In genomic region chr5:134341321-134341720, GRCm38 (mm10) we compare ENCODE assay signal across 8 mouse cellular contexts. TPM values are rescaled to one million over a fixed set of nuclear protein-coding genes. Genes with fewer than 3 reads are reported as not detected.
DNase-seq lines count a peak whose midpoint lies in the region; ATAC-seq and TF ChIP-seq lines count a peak whose summit lies in the region.

No protein-coding gene starts in this region.

- H3ac ChIP-seq in C2C12 (ENCODE audit: control insufficient read depth, insufficient read length, low read depth): no peak overlapping the region

- no peaks in the 10 kb centered on the region for H3K27me3 ChIP-seq in kidney, embryonic 16.5 days (ENCODE audit: insufficient read depth, low read length)
- H3K27me3 ChIP-seq in C2C12 (ENCODE audit: control insufficient read depth, insufficient read depth, insufficient read length) (no peaks in the 10 kb centered on the region), ES-Bruce4 (ENCODE audit: control insufficient read depth, insufficient read depth, low read length, poor library complexity, severe bottlenecking) (no peaks in the 10 kb centered on the region)
- no peaks in the 10 kb centered on the region for H3K27me3 ChIP-seq in intestine, postnatal 0 days (replicated peaks; ENCODE audit: control insufficient read depth, insufficient read depth, low read length)

- no peaks in the 10 kb centered on the region for H3K9me3 ChIP-seq in kidney, embryonic 16.5 days (ENCODE audit: low read length)
- no peaks in the 10 kb centered on the region for H3K9me3 ChIP-seq in ES-Bruce4 (replicated peaks; ENCODE audit: control insufficient read depth, insufficient read depth, low read length, poor library complexity, severe bottlenecking)
- H3K9me3 ChIP-seq in intestine, postnatal 0 days (ENCODE audit: control insufficient read depth): no peaks in the 10 kb centered on the region

- no peak overlapping the region for H3K4me2 ChIP-seq in kidney, embryonic 16.5 days (replicated peaks; ENCODE audit: low read depth, low read length)
- no peak overlapping the region for H3K4me2 ChIP-seq in intestine, postnatal 0 days (replicated peaks; ENCODE audit: low read depth)

- DNase-seq in kidney, adult 9 months: peak; percentile 39
- no peak for DNase-seq in gastrocnemius, postnatal 4 days (ENCODE audit: low spot score in 2 of 2)
- DNase-seq in neural tube, embryonic 10.5 days (ENCODE audit: extremely low spot score, low spot score): no peak

- no peaks in the 10 kb centered on the region; the same call in 1 of the 2 replicates for H3K4me1 ChIP-seq in kidney, embryonic 16.5 days (ENCODE audit: insufficient read depth, low read length)
- H3K4me1 ChIP-seq in ES-Bruce4 (ENCODE audit: control insufficient read depth, insufficient read depth, low read length): peaks cover 8% of the 10 kb centered on the region
- no peaks in the 10 kb centered on the region for H3K4me1 ChIP-seq in intestine, postnatal 0 days (replicated peaks; ENCODE audit: control insufficient read depth, insufficient read depth, low read length)

- no peak overlapping the region for H3K9ac ChIP-seq in kidney, embryonic 16.5 days (replicated peaks; ENCODE audit: low read length)
- H3K9ac ChIP-seq in ES-Bruce4 (ENCODE audit: low read depth, poor library complexity, severe bottlenecking): peak overlapping the region; percentile 41; the same call in 1 of the 2 replicates
- no peak overlapping the region for H3K9ac ChIP-seq in intestine, postnatal 0 days (ENCODE audit: low read depth, low read length)

- WGBS in kidney, embryonic 16.5 days: 62% methylated on average over 10 of the region's 10 CpGs
- WGBS in intestine, postnatal 0 days: 65% methylated on average over 10 of the region's 10 CpGs

- TF ChIP-seq CTCF in C2C12 (IDR thresholded peaks at IDR 0.05; ENCODE audit: control insufficient read depth, insufficient read depth, insufficient read length) (no peak), ES-Bruce4 (IDR thresholded peaks at IDR 0.05; ENCODE audit: low read depth, low read length) (no peak)
- peak; percentile 75 for TF ChIP-seq CTCF in intestine, postnatal 0 days (IDR thresholded peaks at IDR 0.05; ENCODE audit: low read depth)

- no peak for TF ChIP-seq POLR2A in ES-Bruce4 (IDR thresholded peaks at IDR 0.05; ENCODE audit: insufficient read depth, low read length)

- no peak overlapping the region for H3K27ac ChIP-seq in kidney, embryonic 16.5 days (ENCODE audit: low read length)
- peak overlapping the region; percentile 22 for H3K27ac ChIP-seq in ES-Bruce4 (ENCODE audit: insufficient read depth, low read length)
- no peak overlapping the region for H3K27ac ChIP-seq in intestine, postnatal 0 days (ENCODE audit: low read depth, low read length)

- H3K36me3 ChIP-seq in kidney, embryonic 16.5 days (ENCODE audit: insufficient read depth, low read length): no peaks in the 10 kb centered on the region
- no peaks in the 10 kb centered on the region for H3K36me3 ChIP-seq in C2C12 (ENCODE audit: control insufficient read depth, insufficient read depth)
- no peaks in the 10 kb centered on the region for H3K36me3 ChIP-seq in ES-Bruce4 (ENCODE audit: control insufficient read depth, insufficient read depth, low read length, poor library complexity, severe bottlenecking)
- H3K36me3 ChIP-seq in intestine, postnatal 0 days (ENCODE audit: control insufficient read depth, insufficient read depth): no peaks in the 10 kb centered on the region

- no peaks in the 10 kb centered on the region for H3K79me2 ChIP-seq in C2C12 (ENCODE audit: control insufficient read depth, insufficient read depth)

- no peak for TF ChIP-seq EP300 in ES-Bruce4 (IDR thresholded peaks at IDR 0.05; ENCODE audit: insufficient read depth, low read depth, low read length)

- H3K79me3 ChIP-seq in C2C12 (ENCODE audit: low read depth): no peaks in the 10 kb centered on the region

- H3K4me3 ChIP-seq in kidney, embryonic 16.5 days (ENCODE audit: low read length): no peak overlapping the region
- H3K4me3 ChIP-seq in C2C12 (ENCODE audit: insufficient read depth, poor library complexity, severe bottlenecking) (no peak overlapping the region), ES-Bruce4 (ENCODE audit: low read depth, low read length) (no peak overlapping the region)
- H3K4me3 ChIP-seq in intestine, postnatal 0 days (ENCODE audit: low read depth, low read length): no peak overlapping the region

- no peak for ATAC-seq in kidney, embryonic 16.5 days (ENCODE audit: low FRiP score, low TSS enrichment)
- ATAC-seq in intestine, postnatal 0 days: no peak
- no peak for ATAC-seq in erythroblast, adult 5-6 weeks (replicated peaks; ENCODE audit: low FRiP score, poor library complexity, severe bottlenecking)

TF ChIP-seq in C2C12, 6 proteins besides CTCF, POLR2A, EP300 and RAD21:
- TF ChIP-seq MYOD1 (IDR thresholded peaks at IDR 0.05; ENCODE audit: control insufficient read depth, insufficient read length, low read depth) (no peak), USF1 (IDR thresholded peaks at IDR 0.05; ENCODE audit: low read depth) (peak; percentile 76), CEBPB (IDR thresholded peaks at IDR 0.05; ENCODE audit: low read depth) (no peak), FOSL1 (IDR thresholded peaks at IDR 0.05; ENCODE audit: insufficient read depth, low read length, poor library complexity, severe bottlenecking) (no peak), MYOG (IDR thresholded peaks at IDR 0.05; ENCODE audit: control insufficient read depth, extremely low read depth, insufficient read length) (no peak), MAX (IDR thresholded peaks at IDR 0.05) (peak; percentile 33)

RNA-seq across cellular contexts. Expression of gene Gtf2i, which starts 26.8 kb away (rescaled TPM):
- polyA plus RNA-seq in kidney, embryonic 16.5 days (2015; fragmentation: Nextera tagmentation; extraction: Ambion mirVana): 179 and 192 TPM in 2 replicates
- polyA plus RNA-seq in C2C12 (2012; fragmentation: generic; extraction: Trizol) (75.9 TPM), ES-Bruce4 (2011; ENCODE audit: insufficient read depth, insufficient read length, low read depth, missing spikeins) (240 and 242 TPM in 2 replicates)
- 53.4 and 62.6 TPM in 2 replicates for polyA plus RNA-seq in intestine, postnatal 0 days (2015; fragmentation: Nextera tagmentation; extraction: Ambion mirVana)
- 100 to 1,000 TPM; 167 to 182 TPM for total RNA-seq in gastrocnemius, postnatal 4 days (2021)
- total RNA-seq in erythroblast, adult 5-6 weeks (2015; ENCODE audit: low replicate concordance): 9.0 and 28.4 TPM in 2 replicates
- total RNA-seq in erythroblast, adult 5-6 weeks (2017; ENCODE audit: low replicate concordance): 10.7 and 11.2 TPM in 2 replicates
